Mouse (Mus musculus) spleen, postnatal 14 days (tissue): ENCODE data around the gene Irf7.

Experiments used
- DNase-seq, 2 experiments: peaks; one replicate each; pipeline ENCODE4 v3.0.0; 2021 to 2022; ENCODE audit warnings: low spot score in 2 of 2

Irf7 gene

GRCm38 (mm10) chr7:141265739-141266561, at the start of gene Irf7:
Irf7 (minus strand) TSS chr7:141266481.
- DNase-seq, result peak; percentile 55 to 66

- DNase-seq, result peak in 1 of 2 experiments; percentile 58
Measured at GRCm38 (mm10) chr7:141315974-141316373, 49.7 kb upstream of the Irf7 start.

- DNase-seq, result no peak
Measured at GRCm38 (mm10) chr7:141315076-141315475, 48.8 kb upstream of the Irf7 start.

- no peak for DNase-seq
Measured at GRCm38 (mm10) chr7:141314416-141314815, 48.1 kb upstream of the Irf7 start.

GRCm38 (mm10) chr7:141304537-141304936, 38.3 kb upstream of the Irf7 start:
- no peak for DNase-seq

GRCm38 (mm10) chr7:141302702-141303268, 36.5 kb upstream of the Irf7 start:
- DNase-seq, result no peak

- DNase-seq, result no peak
Measured at GRCm38 (mm10) chr7:141301386-141301785, 35.1 kb upstream of the Irf7 start.

GRCm38 (mm10) chr7:141299175-141299574, 32.9 kb upstream of the Irf7 start:
- no peak for DNase-seq

GRCm38 (mm10) chr7:141297926-141298650, 31.8 kb upstream of the Irf7 start:
- no peak for DNase-seq

- no peak for DNase-seq
Measured at GRCm38 (mm10) chr7:141294479-141294878, 28.2 kb upstream of the Irf7 start.

- no peak for DNase-seq
Measured at GRCm38 (mm10) chr7:141293852-141294471, 27.7 kb upstream of the Irf7 start.

GRCm38 (mm10) chr7:141292583-141293388, 26.5 kb upstream of the Irf7 start:
- no peak for DNase-seq

GRCm38 (mm10) chr7:141291921-141292582, 25.8 kb upstream of the Irf7 start, which contains the start of gene Drd4:
Drd4 (plus strand) TSS chr7:141292006.
- DNase-seq, result no peak

GRCm38 (mm10) chr7:141288042-141288441, 21.8 kb upstream of the Irf7 start:
- DNase-seq, result no peak

- no peak for DNase-seq
Measured at GRCm38 (mm10) chr7:141282756-141283155, 16.5 kb upstream of the Irf7 start.

- no peak for DNase-seq
Measured at GRCm38 (mm10) chr7:141281442-141281841, 15.2 kb upstream of the Irf7 start.

GRCm38 (mm10) chr7:141278766-141279590, 12.7 kb upstream of the Irf7 start, which contains the start of gene Sct:
Sct (minus strand) TSS chr7:141279133.
- DNase-seq, result no peak

- DNase-seq, result no peak
Measured at GRCm38 (mm10) chr7:141277701-141278678, 11.7 kb upstream of the Irf7 start.
